Mouse (Mus musculus): ENCODE measurements around the gene Gm20604. TPM values are rescaled to one million over a fixed set of nuclear protein-coding genes. Genes with fewer than 3 reads are reported as not detected.

The Gm20604 gene
- polyA plus RNA-seq, 1 experiment from 2014 or later: 35.0 TPM

DNA sequence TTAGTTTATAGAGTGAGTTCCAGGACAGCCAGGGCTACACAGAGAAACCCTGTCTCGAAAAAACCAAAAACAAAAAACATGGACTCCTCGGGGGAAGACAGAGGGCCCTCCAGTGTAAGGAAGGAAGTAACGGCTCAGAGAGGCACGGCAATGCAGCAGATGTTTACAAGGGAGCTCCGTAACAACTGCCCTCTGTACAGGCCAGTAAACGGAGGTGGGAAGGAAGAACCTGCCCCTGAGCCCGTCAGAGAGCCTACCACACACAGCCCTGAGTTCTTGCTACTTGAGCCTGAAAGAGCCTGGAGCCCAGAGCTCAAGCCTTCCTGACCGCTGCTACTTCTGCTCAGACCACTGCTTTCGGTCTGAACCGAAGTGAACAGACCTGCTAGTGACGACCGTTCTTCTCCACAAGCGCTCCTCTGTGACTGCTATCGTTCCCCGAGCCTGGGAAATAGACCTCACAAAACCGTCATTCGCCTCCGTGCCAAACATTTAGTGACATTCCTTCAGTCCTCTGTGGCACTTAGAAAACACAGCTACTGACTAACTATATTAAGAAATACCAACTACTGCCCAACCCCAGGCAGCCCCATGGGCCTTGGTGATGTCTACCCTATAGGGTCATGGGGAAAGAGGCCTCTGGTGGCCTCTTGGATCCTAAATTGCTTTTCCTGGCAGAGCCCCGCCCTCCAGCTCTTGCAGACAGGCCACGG lies 45.2 kb downstream of the Gm20604 start:
- no peak for DNase-seq (ENCODE audit: extremely low spot score, low spot score)

DNA sequence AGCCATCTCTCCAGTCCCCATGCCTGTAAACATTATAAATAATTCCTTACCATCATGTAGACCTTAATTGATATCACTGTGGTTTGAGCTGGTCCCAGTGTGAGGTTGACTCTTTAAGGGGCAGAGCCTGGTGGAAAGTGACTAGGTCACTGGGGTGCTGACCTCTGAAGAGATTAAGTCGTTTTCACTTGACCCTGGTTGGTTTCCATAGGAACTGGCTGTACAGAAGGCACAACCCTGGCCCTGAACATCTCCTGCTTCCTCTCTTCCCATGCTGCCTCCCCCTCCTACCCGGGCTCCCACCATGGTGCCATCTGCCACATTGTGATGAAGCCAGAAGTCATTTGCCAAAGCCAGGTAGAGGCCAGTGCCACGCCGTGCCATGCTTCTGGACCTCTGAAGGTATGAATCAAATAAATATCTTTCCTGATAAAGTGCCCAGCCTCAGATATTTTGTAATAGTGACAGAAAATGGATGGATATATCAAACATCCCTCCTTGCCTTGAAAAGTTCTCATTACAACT lies 47.6 kb downstream of the Gm20604 start:
- H3K9me3 ChIP-seq: no peaks in the 10 kb centered on the region

More for the DNA sequence above, 45.2 kb downstream of the Gm20604 start:
- WGBS: 82% methylated on average over 20 of the region's 20 CpGs
- Histone ChIP-seq H3K36me3 (replicated peaks) (no peaks in the 10 kb centered on the region), H3K9me3 (no peaks in the 10 kb centered on the region), H3K27me3 (ENCODE audit: poor library complexity, severe bottlenecking) (0 out of 2 replicates have a peak, but pooled peaks cover 2% of the 10 kb centered on the region), H3K4me1 (peaks cover 9% of the 10 kb centered on the region), H3K4me3 (no peak overlapping the region), H3K27ac (no peak overlapping the region)

DNA sequence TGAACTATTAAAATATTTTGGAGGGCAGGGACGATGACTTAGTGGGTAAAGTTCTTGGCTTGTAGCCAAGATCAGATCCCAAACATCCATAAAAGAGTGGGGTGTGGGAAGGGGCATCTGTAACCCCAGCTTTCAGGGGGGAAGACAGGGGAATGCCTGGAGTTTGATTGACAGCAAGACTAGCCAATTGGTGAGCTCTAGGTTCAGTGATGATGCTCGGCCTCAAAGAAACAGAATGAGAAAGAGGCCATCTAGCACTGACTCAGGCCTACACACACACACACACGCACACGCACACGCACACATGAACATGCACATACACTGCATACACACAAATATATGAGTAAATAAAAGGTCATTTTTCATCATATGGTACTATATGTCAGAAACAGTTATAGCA lies 48.6 kb downstream of the Gm20604 start:
- H3K4me1 ChIP-seq: peaks cover 19% of the 10 kb centered on the region
- WGBS: 94% methylated on average over 5 of the region's 5 CpGs
- H3K27ac ChIP-seq: no peak overlapping the region
- H3K27me3 ChIP-seq (ENCODE audit: poor library complexity, severe bottlenecking): peaks cover 26% of the 10 kb centered on the region
- no peak overlapping the region for H3K4me3 ChIP-seq
- H3K36me3 ChIP-seq (replicated peaks): no peaks in the 10 kb centered on the region
- DNase-seq (ENCODE audit: extremely low spot score, low spot score): no peak
- no peaks in the 10 kb centered on the region for H3K9me3 ChIP-seq

More for the DNA sequence above, 47.6 kb downstream of the Gm20604 start:
- no peak for DNase-seq (ENCODE audit: extremely low spot score, low spot score)
- Histone ChIP-seq H3K4me3 (no peak overlapping the region), H3K27me3 (ENCODE audit: poor library complexity, severe bottlenecking) (peaks cover 26% of the 10 kb centered on the region), H3K4me1 (peaks cover 11% of the 10 kb centered on the region), H3K36me3 (replicated peaks) (no peaks in the 10 kb centered on the region), H3K27ac (no peak overlapping the region)
- 57% methylated on average over 4 of the region's 4 CpGs for WGBS

DNA sequence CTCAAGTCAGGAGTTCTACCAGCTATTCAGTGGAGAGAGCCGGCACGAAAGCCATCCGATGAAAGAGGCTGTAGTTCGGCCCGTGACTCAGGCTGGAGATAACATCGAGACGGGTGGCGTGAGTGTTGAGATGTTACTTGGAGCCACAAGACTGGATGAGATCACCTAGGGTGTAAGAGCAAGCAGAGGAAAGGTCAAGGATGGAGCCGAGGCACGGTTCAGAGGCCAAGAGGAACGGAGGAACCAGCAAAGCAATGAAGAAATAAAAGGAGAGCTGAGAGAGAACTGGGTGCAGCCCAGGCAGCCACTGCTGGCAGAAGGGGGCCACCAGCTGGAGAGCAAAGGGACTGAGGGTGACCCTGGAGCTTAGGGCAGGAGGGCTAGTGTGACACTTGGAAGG lies 50.3 kb downstream of the Gm20604 start:
- no peak for DNase-seq (ENCODE audit: extremely low spot score, low spot score)
- Histone ChIP-seq H3K9me3 (no peaks in the 10 kb centered on the region), H3K4me3 (no peak overlapping the region), H3K36me3 (replicated peaks) (no peaks in the 10 kb centered on the region), H3K27me3 (ENCODE audit: poor library complexity, severe bottlenecking) (peaks cover 33% of the 10 kb centered on the region), H3K27ac (no peak overlapping the region), H3K4me1 (peaks cover 33% of the 10 kb centered on the region)
- WGBS: 87% methylated on average over 11 of the region's 11 CpGs

DNA sequence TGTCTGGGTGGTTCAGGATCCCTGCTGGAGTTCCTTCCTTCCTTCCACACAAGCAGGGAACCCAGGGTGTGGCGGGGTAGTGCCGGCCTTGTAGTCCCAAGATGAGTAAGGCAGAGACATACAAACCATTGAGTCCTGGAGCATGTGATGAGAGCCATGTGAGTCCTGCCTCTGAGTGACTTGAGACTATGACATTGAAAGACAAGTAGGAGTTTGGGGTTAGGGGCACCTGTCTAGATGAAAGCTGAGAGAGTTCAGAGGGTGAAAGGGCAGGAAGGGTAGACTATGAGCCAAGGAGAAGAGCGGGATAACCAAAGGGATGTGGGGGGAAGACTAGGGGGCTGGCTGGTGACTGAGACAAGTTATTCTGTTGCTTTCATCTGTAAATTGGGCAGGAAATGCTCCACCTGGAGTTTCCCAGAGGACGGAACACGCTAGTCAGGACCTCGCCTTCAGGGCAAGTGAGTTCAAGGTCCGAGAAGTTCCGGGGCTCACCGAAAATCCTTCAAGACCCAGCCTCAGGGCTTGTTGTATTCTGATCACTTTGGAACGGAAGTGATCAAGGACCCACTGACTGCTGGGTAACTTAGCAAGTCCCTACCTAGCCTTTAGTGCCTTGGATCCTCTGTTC lies 51.5 kb downstream of the Gm20604 start:
- peaks cover 45% of the 10 kb centered on the region for H3K4me1 ChIP-seq
- WGBS: 90% methylated on average over 10 of the region's 10 CpGs
- no peak for DNase-seq (ENCODE audit: extremely low spot score, low spot score)

DNA sequence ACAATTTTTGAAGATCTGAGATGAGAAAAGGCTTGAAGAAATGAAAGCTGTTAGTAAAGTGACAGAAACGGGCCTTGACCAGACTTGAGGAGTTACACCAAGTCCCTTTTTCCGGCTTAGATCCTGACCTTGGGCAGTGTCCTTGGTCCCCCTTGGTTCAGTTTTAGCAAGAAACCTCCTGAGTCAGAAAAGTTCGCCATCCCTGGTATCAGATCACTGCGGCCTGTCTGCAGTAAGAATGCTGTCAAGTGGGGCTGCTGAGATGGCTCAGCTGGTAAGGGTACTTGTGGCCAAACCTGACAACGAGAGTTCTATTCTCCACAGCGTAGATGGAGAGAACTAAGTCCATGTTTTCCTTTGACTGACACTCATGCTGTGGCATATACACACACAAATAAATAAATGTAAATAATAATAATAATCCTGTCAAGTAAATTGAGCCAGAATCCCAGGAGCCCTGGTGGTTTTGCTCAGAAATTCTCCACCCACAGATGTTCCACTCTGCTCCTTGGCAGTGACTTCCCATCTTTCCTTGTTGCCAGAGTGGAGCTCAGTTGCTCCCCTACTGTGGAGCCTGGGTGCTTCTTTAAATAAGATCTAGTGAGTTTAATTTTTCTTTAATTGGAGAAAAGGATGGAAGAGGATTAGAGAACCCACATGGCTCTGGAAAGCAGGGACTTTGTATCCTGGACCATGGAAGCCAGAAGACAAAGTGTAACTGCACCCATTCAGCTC lies 52.4 kb downstream of the Gm20604 start:
- Histone ChIP-seq H3K9me3 (no peaks in the 10 kb centered on the region), H3K4me1 (peaks cover 49% of the 10 kb centered on the region), H3K27me3 (ENCODE audit: poor library complexity, severe bottlenecking) (peaks cover 33% of the 10 kb centered on the region), H3K27ac (no peak overlapping the region), H3K36me3 (replicated peaks) (peaks cover 5% of the 10 kb centered on the region; the same call in 1 of the 2 replicates), H3K4me3 (peak overlapping the region; percentile 80)
- WGBS: 75% methylated on average over 6 of the region's 6 CpGs
- DNase-seq (ENCODE audit: extremely low spot score, low spot score): no peak

More for the DNA sequence above, 51.5 kb downstream of the Gm20604 start:
- Histone ChIP-seq H3K4me3 (no peak overlapping the region), H3K9me3 (no peaks in the 10 kb centered on the region), H3K27me3 (ENCODE audit: poor library complexity, severe bottlenecking) (peaks cover 33% of the 10 kb centered on the region), H3K36me3 (replicated peaks) (no peaks in the 10 kb centered on the region), H3K27ac (no peak overlapping the region)

DNA sequence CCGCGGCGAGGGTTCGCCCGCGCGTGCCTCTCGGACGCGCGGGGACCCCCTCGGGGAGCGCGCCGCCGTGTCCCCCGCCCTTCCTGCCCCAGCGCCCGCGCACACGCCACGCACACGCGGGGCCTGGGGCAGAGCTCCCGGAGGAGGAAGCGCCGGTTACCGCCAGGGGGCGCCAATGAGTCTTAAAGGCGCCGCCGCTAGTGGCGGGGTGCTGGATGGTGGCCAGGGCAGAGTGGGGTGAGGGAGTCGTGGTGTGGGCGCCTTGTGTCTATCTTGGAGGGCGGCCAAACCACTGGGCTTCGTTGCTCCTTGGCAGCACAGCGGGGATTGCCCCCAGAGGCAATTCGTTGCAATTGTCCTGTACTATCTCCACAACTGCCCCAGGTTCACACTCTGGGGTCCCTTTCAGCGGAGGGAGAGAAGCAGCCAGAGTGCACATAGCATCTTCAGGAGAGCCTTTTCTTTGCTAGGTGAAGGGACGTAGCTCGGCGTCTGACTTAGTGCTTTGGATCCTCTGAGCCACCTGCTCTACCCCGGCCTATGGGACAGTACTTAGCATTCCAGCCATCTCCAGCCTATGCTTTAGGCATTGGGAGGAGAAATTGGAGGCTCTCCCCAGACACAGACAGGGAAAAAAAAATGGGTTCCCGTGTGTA lies 53.1 kb downstream of the Gm20604 start:
- Histone ChIP-seq H3K27ac (peak overlapping the region; percentile 92), H3K4me3 (peak overlapping the region; percentile 80), H3K27me3 (ENCODE audit: poor library complexity, severe bottlenecking) (peaks cover 33% of the 10 kb centered on the region), H3K9me3 (no peaks in the 10 kb centered on the region), H3K36me3 (replicated peaks) (peaks cover 7% of the 10 kb centered on the region; the same call in 1 of the 2 replicates), H3K4me1 (peaks cover 49% of the 10 kb centered on the region)
- peak; percentile 81 for DNase-seq (ENCODE audit: extremely low spot score, low spot score)
- 2% methylated on average over 45 of the region's 45 CpGs for WGBS

DNA sequence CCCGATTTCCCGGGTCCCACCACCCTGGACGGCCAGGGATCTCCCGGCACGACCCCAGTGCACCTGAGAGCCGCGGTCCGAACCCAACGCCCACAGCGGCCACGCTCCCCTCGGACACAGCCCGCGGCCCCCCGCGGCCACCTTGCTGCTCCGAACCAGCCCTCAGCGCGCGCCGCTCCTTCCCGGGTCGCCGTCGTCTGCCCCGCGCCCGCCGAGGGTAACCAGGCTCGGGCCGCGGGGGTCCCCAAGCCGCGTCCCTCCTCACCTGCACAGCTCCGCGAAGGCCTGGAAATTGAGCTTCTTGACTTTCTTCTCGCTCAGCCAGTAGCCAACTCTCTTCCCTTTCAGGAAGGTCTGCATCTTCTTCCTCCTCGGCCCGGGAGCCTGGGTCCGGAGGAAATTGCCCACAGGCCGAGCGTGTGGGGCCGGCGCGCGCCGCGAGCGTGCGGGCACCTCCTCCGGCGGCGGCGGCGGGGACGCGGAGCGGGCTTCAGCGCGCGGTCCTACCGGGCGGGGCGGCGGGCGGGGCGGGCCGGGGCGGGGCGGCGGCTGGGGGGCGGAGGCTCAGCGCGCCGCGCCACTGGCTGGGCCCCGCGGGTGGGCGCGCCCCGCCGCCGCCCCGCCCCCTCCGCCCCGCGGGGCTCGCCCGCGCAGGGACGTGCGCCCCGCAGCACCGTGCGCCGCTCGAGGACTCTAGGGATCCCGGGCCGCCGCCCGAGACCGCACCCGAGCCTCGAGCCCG lies 53.8 kb downstream of the Gm20604 start, which contains the start of gene Itpk1:
Itpk1 (minus strand) TSS at position 474 of the 742 bp plus-strand sequence.
- H3K4me3 ChIP-seq: peak within 1 kb of the TSS; percentile 80
- H3K4me1 ChIP-seq: peaks cover 57% of the 10 kb centered on the region
- peaks cover 33% of the 10 kb centered on the region for H3K27me3 ChIP-seq (ENCODE audit: poor library complexity, severe bottlenecking)
- H3K36me3 ChIP-seq (replicated peaks): peaks cover 7% of the 10 kb centered on the region; the same call in 1 of the 2 replicates
- peak within 1 kb of the TSS; percentile 92 for H3K27ac ChIP-seq
- under 1% methylated on average over 96 of the region's 105 CpGs for WGBS
- DNase-seq (ENCODE audit: extremely low spot score, low spot score): peak; percentile 50
- H3K9me3 ChIP-seq: no peaks in the 10 kb centered on the region

DNA sequence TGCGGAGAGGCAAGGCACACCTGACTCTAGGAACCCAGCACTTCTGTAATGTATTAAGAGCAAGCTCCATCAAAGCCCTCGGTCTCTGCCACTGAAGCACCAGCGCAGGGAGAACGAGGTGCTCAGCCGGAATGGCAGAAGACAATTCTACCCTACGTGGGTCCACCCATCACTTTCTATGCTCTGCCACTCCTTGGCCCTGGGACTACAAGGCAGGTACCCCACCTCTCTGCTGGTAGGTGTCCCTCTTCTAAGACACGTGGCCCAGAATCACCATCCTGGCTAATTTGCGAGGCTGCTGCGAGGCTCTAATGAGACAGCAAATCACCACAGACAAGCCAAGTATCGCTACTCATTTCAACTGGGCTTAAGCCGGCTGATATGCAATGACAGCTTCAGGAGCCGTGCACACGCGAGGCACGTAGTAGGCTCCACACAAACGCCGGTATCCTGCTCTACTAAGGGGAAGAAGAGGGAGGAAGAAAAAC lies 54.5 kb downstream of the Gm20604 start:
- WGBS: 6% methylated on average over 17 of the region's 17 CpGs
- Histone ChIP-seq H3K27ac (peak overlapping the region; percentile 92), H3K4me3 (peak overlapping the region; percentile 80), H3K36me3 (replicated peaks) (peaks cover 7% of the 10 kb centered on the region; the same call in 1 of the 2 replicates), H3K9me3 (no peaks in the 10 kb centered on the region), H3K4me1 (peaks cover 63% of the 10 kb centered on the region), H3K27me3 (ENCODE audit: poor library complexity, severe bottlenecking) (peaks cover 33% of the 10 kb centered on the region)
- no peak for DNase-seq (ENCODE audit: extremely low spot score, low spot score)

DNA sequence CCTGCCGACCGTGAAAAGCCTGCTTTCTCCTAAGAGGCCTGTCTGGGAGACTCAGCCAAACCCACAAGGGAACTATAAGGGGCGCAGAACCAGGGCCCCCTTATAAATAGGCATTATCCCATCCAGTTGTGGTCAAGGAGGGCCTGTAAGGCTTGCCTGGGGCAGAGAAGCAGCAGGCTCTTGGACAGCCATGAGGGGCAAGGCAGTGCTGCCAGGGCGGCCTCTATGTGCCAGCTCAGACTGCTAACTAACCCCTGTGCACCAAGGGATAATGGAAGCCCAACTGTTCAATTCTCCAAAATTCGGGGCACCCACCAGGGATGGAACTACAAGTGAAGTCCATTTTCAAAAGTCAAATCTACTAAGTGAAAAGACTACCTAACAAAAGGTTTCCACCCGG lies 55.0 kb downstream of the Gm20604 start:
- DNase-seq (ENCODE audit: extremely low spot score, low spot score): no peak
- peaks cover 68% of the 10 kb centered on the region for H3K4me1 ChIP-seq
- peak overlapping the region; percentile 92 for H3K27ac ChIP-seq
- peaks cover 32% of the 10 kb centered on the region for H3K27me3 ChIP-seq (ENCODE audit: poor library complexity, severe bottlenecking)
- no peaks in the 10 kb centered on the region for H3K9me3 ChIP-seq
- H3K4me3 ChIP-seq: peak overlapping the region; percentile 80
- 36% methylated on average over 6 of the region's 6 CpGs for WGBS
- peaks cover 7% of the 10 kb centered on the region; the same call in 1 of the 2 replicates for H3K36me3 ChIP-seq (replicated peaks)

DNA sequence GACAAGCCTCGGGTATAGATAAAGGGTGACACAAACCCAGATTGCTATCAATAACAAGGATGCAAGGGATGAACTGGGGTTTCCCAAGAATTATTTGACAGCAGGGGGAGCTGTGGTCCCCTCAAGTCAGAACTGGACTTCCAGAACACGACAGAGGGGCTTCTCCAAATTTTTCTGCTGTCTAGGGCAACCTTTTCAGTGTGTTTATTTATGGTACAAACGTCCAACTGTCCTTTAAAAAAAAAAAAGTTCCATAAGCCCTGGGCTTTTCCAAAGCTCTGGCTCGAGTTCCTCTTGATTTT lies 55.4 kb downstream of the Gm20604 start:
- Histone ChIP-seq H3K9me3 (no peaks in the 10 kb centered on the region), H3K36me3 (replicated peaks) (peaks cover 7% of the 10 kb centered on the region; the same call in 1 of the 2 replicates), H3K4me1 (peaks cover 72% of the 10 kb centered on the region), H3K4me3 (peak overlapping the region; percentile 80), H3K27me3 (ENCODE audit: poor library complexity, severe bottlenecking) (peaks cover 28% of the 10 kb centered on the region), H3K27ac (peak overlapping the region; percentile 92)
- 5% methylated on average over 4 of the region's 4 CpGs for WGBS
- DNase-seq (ENCODE audit: extremely low spot score, low spot score): no peak
